Mouse (Mus musculus): Measurements from ENCODE around the gene Carm1.

- TF ChIP-seq CTCF (IDR thresholded peaks at IDR 0.05; ENCODE audit: borderline replicate concordance, control insufficient read depth, extremely low read depth, insufficient read depth, low read length, poor library complexity), result no peak
- TF ChIP-seq POLR2A (IDR thresholded peaks at IDR 0.05; ENCODE audit: control insufficient read depth, extremely low read depth, insufficient read depth, low read length, poor library complexity), result no peak
Observed at GRCm38 (mm10) chr9:21551049-21551448, 4.4 kb downstream of the Carm1 start.

Data from thymus, adult 2 months (tissue).